Mouse (Mus musculus) ovary, postnatal 14 days (tissue): ENCODE measurements around the gene Adgrv1.

ENCODE experiments used
- DNase-seq: peaks from one replicate; pipeline ENCODE4 v3.0.0; 2022; ENCODE audit warnings: low spot score

The Adgrv1 gene

GRCm38 (mm10) chr13:81238855-81239254 lies 394.1 kb downstream of the Adgrv1 start:
- DNase-seq = no peak

GRCm38 (mm10) chr13:81237947-81238346 lies 395.0 kb downstream of the Adgrv1 start:
- DNase-seq = no peak

GRCm38 (mm10) chr13:81236758-81237395 lies 396.1 kb downstream of the Adgrv1 start:
- no peak for DNase-seq

- DNase-seq = no peak
These were observed 398.9 kb downstream of the Adgrv1 start for GRCm38 (mm10) chr13:81234031-81234430.

- no peak for DNase-seq
These were observed 400.1 kb downstream of the Adgrv1 start for GRCm38 (mm10) chr13:81232839-81233238.

- DNase-seq = no peak
These were observed 402.8 kb downstream of the Adgrv1 start for GRCm38 (mm10) chr13:81230161-81230560.

GRCm38 (mm10) chr13:81223768-81224167 lies 409.2 kb downstream of the Adgrv1 start:
- no peak for DNase-seq

GRCm38 (mm10) chr13:81222377-81222776 lies 410.6 kb downstream of the Adgrv1 start:
- no peak for DNase-seq

- no peak for DNase-seq
These were observed 421.5 kb downstream of the Adgrv1 start for GRCm38 (mm10) chr13:81211436-81211835.

GRCm38 (mm10) chr13:81210516-81210915 lies 422.4 kb downstream of the Adgrv1 start:
- DNase-seq = no peak

GRCm38 (mm10) chr13:81209815-81210214 lies 423.1 kb downstream of the Adgrv1 start:
- no peak for DNase-seq

- DNase-seq = no peak
These were observed 424.8 kb downstream of the Adgrv1 start for GRCm38 (mm10) chr13:81208106-81208613.

GRCm38 (mm10) chr13:81181966-81182908 lies 450.7 kb downstream of the Adgrv1 start:
- DNase-seq = no peak

GRCm38 (mm10) chr13:81181459-81181858 lies 451.5 kb downstream of the Adgrv1 start:
- DNase-seq = no peak

- no peak for DNase-seq
These were observed 456.1 kb downstream of the Adgrv1 start for GRCm38 (mm10) chr13:81176820-81177219.

- DNase-seq = no peak
These were observed 456.9 kb downstream of the Adgrv1 start for GRCm38 (mm10) chr13:81176071-81176470.

- DNase-seq = no peak
These were observed 461.8 kb downstream of the Adgrv1 start for GRCm38 (mm10) chr13:81171115-81171514.

GRCm38 (mm10) chr13:81167450-81167849 lies 465.5 kb downstream of the Adgrv1 start:
- DNase-seq = no peak

GRCm38 (mm10) chr13:81159808-81160207 lies 473.1 kb downstream of the Adgrv1 start:
- DNase-seq = no peak

GRCm38 (mm10) chr13:81155322-81155721 lies 477.6 kb downstream of the Adgrv1 start:
- peak; percentile 32 for DNase-seq

GRCm38 (mm10) chr13:81144434-81144833 lies 488.5 kb downstream of the Adgrv1 start:
- no peak for DNase-seq

GRCm38 (mm10) chr13:81142268-81142884 lies 490.6 kb downstream of the Adgrv1 start:
- no peak for DNase-seq
